Mouse (Mus musculus) lung, adult 18-20 months (tissue): Measurements from ENCODE around the gene Hoxd12.
A peak's percentile ranks its signal among the peaks of the same experiment; 100 is the strongest.

Source experiments
- DNase-seq, 2 experiments: peaks; one replicate each; pipeline ENCODE4 v3.0.0; 2022; ENCODE audit warnings: mixed read lengths in 2 of 2

The Hoxd12 gene

GRCm38 (mm10) chr2:74682796-74683195 lies 8.0 kb downstream of the Hoxd12 start:
- no peak for DNase-seq

- DNase-seq = no peak
Observed at GRCm38 (mm10) chr2:74683471-74683951, 8.7 kb downstream of the Hoxd12 start.

DNA sequence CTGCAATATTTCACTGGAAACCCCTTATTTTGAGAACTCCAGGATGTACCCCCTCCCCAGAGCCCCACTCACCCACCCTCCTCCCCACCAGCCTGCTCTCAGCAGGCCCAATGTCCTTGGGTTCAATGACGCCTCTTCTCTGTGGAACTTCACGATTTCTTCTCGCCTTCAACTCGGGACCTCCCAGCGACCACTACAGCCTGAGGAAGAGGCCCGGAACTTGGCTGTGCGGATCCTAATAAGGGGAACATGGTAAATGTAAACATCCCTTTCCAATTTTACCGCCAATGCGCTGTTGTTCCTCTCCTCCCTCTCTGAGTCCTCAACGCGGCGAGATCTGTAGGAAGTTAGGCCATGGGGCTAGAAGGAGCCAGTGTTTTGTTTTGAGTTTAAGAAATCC lies 9.3 kb downstream of the Hoxd12 start:
- no peak for DNase-seq

DNA sequence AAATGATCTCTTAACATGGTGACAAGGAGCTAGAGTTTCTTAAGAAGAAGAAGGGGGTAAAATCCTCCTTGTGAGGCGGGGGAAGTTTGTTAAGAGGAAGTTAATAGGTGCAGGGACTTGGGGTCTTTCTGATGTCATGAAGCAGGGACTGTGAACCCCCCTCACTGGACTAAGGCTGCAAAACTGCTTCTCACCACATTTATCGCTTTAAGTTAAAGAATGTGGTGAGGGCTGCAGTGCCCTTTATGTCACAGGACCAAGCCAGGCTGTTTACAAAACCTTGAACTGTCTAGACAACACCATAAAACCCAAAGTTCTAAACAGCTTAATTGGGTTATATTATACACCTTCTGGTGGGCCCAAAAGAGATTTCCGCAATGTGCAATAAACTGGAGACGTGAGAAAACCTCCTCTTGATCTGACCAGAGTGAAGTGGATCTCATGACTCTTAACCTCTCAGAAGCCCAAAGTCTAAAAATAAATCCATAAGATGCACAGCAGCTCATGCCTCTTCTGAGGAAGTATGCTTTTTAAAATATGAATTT lies 10.3 kb downstream of the Hoxd12 start:
- no peak for DNase-seq

- DNase-seq = peak; percentile 36 to 47
Observed at GRCm38 (mm10) chr2:74686301-74686987, 11.6 kb downstream of the Hoxd12 start.

DNA sequence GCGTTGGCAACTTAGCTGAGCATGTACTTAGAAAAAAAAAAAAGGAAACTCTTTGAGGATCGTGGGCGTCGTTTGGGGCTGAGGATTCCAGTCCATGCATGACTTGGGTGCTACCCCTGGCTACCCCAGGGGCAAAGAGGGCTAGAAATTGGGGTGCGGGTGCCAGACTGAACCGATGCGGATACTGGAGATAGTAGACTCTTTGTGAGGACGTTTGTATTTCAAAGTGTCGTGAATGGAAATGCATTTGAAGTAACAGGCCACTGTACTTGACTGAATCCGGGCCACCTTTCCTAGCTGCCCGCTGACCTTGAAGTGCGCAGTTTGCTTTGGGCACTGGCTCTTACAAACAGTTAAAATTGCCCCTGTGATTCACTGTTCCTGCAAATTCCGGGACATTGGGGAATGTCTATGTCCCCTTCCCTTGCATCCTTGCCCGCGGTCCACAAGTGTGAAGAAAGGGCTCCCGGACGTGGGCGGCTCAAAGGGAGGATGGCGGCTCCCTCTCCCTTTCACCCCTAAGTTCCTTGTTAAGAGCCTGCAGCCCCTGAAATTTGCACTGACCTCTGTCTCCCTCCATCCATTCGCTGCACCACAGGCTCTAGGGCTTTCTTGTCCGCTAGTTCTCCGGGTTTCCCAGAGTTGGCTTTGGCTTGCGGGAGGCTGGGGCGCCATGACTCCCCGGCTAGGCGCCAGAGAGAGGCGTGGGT lies 12.3 kb downstream of the Hoxd12 start:
- no peak for DNase-seq

DNA sequence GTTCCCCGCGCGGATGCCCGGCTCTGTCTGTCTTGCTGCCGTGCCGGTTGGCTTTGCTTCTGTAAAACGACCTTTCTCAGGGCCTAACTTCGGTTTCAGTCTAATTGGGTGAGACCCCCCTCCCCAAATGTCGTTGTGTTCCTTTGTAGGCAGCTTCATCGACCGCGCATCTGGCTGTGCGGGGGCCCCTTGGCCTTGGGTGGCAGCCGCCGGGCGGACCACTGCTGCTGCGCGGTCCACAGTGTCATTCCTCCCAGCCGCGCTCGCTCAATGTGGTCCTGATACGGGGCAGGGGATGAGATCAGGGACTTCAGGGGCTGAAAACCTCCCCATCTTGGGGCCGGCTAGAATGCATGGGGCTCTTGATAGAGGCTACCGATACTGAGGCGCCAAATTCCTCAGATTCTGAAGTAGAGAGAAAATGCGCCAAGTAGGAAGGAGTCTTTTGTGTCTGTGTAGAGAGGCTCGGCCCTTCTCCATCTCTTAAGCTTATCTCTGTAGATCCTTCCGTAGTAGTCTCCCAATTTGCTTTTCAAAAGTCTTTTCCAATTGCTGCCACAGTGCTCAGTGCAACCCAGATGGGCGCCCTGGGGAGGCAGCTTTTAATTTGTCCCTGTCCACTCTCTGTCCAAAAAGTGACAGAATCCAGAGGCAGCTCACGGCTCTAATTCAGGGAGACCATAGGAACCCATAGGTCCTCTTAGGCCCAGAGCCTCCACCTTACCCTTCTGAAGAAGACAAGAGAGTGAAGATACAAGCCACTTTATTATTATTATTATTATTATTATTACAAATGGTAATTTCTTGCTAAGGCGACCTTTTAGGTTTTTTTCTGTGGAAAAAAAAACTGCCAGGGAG lies 13.1 kb downstream of the Hoxd12 start:
- no peak for DNase-seq

DNA sequence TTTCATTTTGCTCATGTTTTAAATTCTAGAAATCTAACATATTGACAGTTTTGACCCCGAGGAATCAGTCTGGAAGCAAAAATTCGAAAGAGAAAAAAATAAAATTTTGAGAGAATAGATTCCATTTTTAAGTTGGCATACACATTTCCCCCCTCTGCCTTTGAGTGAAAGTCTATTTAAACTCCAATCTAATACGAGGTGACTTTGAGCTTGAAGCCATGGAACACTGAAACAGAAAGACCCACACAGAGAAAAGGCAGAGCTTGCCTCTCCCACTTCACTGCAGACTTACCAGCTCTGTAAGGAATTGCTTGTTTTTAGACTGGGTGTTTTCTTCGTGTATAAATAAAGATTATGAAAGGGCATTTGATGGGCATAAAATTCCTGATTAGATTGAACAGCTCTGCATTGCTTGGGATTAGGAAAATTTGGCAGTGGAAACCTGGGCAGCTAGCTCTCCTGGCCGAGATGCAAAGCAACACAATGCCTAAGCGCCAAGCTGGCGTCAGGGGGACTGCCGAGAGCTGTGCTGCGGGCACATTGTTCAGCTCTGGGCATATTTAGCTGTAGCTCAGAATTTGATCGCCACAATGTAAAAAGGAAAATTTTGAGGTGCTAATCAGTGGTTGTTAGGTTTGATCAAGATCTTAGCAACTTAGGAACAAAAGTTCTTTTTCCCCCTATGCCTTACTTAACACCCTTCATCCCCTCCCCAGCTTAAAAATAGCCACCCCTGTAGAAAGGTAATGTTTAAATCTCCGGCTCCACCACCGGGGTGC lies 14.2 kb downstream of the Hoxd12 start:
- no peak for DNase-seq

DNA sequence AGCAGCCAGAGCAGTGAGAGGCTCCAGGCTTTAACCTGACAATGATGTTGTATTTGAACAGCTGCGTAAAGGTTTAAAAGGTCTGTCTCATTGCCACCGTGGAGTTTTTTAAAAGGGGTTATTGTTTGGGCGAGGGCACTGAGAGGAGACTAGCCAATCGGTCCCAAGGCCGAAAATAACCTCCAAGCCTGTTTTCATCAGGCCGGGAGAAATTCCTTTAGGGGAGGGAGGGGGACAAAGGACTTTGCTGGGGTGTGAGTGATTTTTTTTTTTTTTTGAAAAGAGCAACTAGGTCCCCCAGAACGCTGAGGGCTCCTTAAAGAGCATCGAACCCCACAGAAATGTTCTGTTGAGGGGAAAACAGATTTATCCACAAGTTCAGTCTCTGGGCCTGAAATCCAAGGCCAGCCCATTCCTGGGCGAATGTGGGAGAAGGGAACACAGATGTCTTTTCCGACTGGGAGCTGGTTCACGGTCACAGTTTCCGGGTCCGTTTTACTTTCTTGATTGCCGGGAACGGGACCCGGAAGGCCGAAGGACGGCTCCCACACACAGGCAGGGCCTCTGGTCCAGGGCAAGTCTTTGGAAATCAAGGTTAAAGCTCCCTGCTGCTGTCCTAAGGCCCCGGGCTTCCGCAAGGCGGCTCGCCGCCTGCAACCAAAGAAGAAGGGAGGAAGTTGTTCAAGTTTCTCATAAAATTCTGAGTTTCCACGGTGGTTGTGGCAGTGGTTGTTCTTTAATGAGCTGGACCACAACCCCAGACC lies 14.9 kb downstream of the Hoxd12 start:
- no peak for DNase-seq

GRCm38 (mm10) chr2:74690338-74690716 lies 15.5 kb downstream of the Hoxd12 start:
- DNase-seq = no peak

GRCm38 (mm10) chr2:74691022-74691951 lies 16.5 kb downstream of the Hoxd12 start, which contains the start of gene Hoxd10:
Hoxd10 (plus strand) TSS chr2:74691924.
- DNase-seq = no peak

DNA sequence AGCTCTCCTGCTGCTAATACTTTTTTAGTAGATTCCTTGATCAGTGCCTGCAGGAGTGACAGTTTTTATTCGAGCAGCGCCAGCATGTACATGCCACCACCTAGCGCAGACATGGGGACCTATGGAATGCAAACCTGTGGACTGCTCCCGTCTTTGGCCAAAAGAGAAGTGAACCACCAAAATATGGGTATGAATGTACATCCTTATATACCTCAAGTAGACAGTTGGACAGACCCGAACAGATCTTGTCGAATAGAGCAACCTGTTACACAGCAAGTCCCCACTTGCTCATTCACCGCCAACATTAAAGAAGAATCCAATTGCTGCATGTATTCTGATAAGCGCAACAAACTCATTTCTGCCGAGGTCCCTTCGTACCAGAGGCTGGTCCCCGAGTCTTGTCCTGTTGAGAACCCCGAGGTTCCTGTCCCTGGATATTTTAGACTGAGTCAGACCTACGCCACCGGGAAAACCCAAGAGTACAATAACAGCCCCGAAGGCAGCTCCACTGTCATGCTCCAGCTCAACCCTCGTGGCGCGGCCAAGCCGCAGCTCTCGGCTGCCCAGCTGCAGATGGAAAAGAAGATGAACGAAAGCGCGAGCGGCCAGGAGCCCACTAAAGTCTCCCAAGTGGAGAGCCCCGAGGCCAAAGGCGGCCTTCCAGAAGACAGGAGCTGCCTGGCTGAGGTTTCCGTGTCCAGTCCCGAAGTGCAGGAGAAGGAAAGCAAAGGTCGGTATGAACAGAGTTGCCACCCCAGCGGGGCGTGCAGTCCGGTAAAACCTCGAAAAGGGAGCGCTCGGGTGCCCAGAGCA lies 17.4 kb downstream of the Hoxd12 start:
- no peak for DNase-seq

- no peak for DNase-seq
Observed at GRCm38 (mm10) chr2:74692808-74693431, 18.1 kb downstream of the Hoxd12 start.

- no peak for DNase-seq
Observed at GRCm38 (mm10) chr2:74693432-74693827, 18.6 kb downstream of the Hoxd12 start.

- DNase-seq = no peak
Observed at GRCm38 (mm10) chr2:74694066-74694465, 19.3 kb downstream of the Hoxd12 start.

DNA sequence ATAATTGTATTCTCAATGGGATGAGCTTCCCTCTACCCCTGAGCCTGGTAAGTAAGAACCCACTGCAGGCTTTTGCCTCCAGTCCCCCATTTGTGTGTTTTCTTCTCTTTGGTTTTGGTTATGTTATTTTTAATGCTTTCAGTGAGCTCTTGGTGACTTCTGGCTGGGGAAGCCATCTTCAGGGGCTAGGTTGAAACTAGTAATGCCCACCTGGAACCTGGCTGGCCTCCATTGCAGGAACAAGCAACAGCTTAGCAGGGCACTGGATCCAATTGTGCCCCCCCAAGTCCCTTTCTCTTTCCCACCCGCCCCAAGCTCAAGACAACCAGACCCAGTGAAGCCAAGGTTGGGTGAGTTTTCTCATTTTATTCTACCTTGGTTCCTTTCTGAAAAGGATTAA lies 20.6 kb downstream of the Hoxd12 start:
- no peak for DNase-seq

DNA sequence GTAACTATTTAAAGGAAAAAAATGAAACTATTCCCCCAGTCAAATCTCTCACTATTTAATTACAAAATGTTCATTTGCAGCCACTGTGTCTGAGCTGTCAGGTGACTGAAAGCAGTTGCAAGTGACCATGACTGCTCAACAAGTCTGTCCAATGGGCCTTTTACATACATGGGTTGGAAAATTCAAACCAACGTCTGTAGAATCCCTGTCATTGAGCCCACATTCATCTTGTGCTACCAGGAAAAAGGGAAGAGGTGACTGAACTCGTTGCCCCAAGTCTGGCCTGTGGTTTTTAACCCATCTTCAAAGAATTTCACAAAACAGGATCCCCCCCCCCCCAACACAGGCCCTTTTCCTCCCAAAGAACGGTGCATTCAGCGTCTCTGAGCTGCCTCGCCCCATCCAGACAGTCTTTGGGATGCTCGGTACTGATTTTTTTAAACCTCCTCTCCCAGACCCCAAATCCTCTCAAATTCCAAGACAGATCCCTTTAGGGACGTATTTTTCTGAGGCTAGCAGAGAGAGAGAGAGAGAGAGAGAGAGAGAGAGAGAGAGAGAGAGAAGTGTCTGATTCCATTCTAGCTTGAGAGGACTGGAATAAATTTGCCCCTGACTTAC lies 21.1 kb downstream of the Hoxd12 start:
- DNase-seq = no peak
